Mouse (Mus musculus): ENCODE results near the gene Fam129b. TPM values are rescaled to one million over a fixed set of nuclear protein-coding genes. Genes with fewer than 3 reads are reported as not detected.
A peak's percentile ranks its signal among the peaks of the same experiment; 100 is the strongest.

The Fam129b gene
- polyA plus RNA-seq, 1 experiment from 2014 or later, result 47.9 TPM

GRCm38 (mm10) chr2:32966689-32967631 is 91.0 kb downstream of the Fam129b start:
- Histone ChIP-seq H3K27me3 (ENCODE audit: low read depth, poor library complexity, severe bottlenecking) (no peaks in the 10 kb centered on the region), H3K9me3 (replicated peaks) (no peaks in the 10 kb centered on the region), H3K36me3 (peaks cover 31% of the 10 kb centered on the region), H3K4me1 (peaks cover 51% of the 10 kb centered on the region), H3K27ac (peak overlapping the region; percentile 92), H3K4me3 (peak overlapping the region; percentile 68)
- under 1% methylated on average over 55 of the region's 55 CpGs for WGBS
- DNase-seq (ENCODE audit: low spot score), result peak; percentile 86

GRCm38 (mm10) chr2:32968024-32968614 is 92.2 kb downstream of the Fam129b start:
- Histone ChIP-seq H3K27me3 (ENCODE audit: low read depth, poor library complexity, severe bottlenecking) (no peaks in the 10 kb centered on the region), H3K4me1 (peaks cover 45% of the 10 kb centered on the region), H3K9me3 (replicated peaks) (no peaks in the 10 kb centered on the region), H3K36me3 (peaks cover 27% of the 10 kb centered on the region), H3K27ac (peak overlapping the region; percentile 92; the same call in 1 of the 2 replicates), H3K4me3 (peak overlapping the region; percentile 68)
- no peak for DNase-seq (ENCODE audit: low spot score)
- WGBS, result 83% methylated on average over 9 of the region's 9 CpGs

GRCm38 (mm10) chr2:32969326-32969725 is 93.4 kb downstream of the Fam129b start:
- Histone ChIP-seq H3K4me1 (peaks cover 32% of the 10 kb centered on the region), H3K36me3 (peaks cover 27% of the 10 kb centered on the region), H3K9me3 (replicated peaks) (no peaks in the 10 kb centered on the region), H3K27ac (no peak overlapping the region), H3K4me3 (no peak overlapping the region), H3K27me3 (ENCODE audit: low read depth, poor library complexity, severe bottlenecking) (no peaks in the 10 kb centered on the region)
- WGBS, result 94% methylated on average over 8 of the region's 8 CpGs
- no peak for DNase-seq (ENCODE audit: low spot score)

- H3K36me3 ChIP-seq, result peaks cover 38% of the 10 kb centered on the region
- peaks cover 18% of the 10 kb centered on the region for H3K4me1 ChIP-seq
- H3K27me3 ChIP-seq (ENCODE audit: low read depth, poor library complexity, severe bottlenecking), result no peaks in the 10 kb centered on the region
- no peaks in the 10 kb centered on the region for H3K9me3 ChIP-seq (replicated peaks)
- no peak for DNase-seq (ENCODE audit: low spot score)
- H3K27ac ChIP-seq, result no peak overlapping the region
- WGBS, result 50% methylated on average over 9 of the region's 9 CpGs
- no peak overlapping the region for H3K4me3 ChIP-seq
These were observed 95.3 kb downstream of the Fam129b start for GRCm38 (mm10) chr2:32971235-32971634.

GRCm38 (mm10) chr2:32974216-32974615 is 98.3 kb downstream of the Fam129b start:
- H3K4me1 ChIP-seq, result no peaks in the 10 kb centered on the region
- H3K27me3 ChIP-seq (ENCODE audit: low read depth, poor library complexity, severe bottlenecking), result no peaks in the 10 kb centered on the region
- no peaks in the 10 kb centered on the region for H3K9me3 ChIP-seq (replicated peaks)
- no peak overlapping the region for H3K27ac ChIP-seq
- WGBS, result 89% methylated on average over 8 of the region's 8 CpGs
- H3K36me3 ChIP-seq, result peaks cover 41% of the 10 kb centered on the region
- no peak overlapping the region for H3K4me3 ChIP-seq
- DNase-seq (ENCODE audit: low spot score), result no peak

Other genes starting within 250 kb of the Fam129b start
- gene Eng, start 229.5 kb upstream of the Fam129b start, polyA plus RNA-seq (2016; fragmentation: Nextera tagmentation; extraction: Ambion mirVana), result 27.9 and 28.5 TPM in 2 replicates
- 31.6 and 35.4 TPM in 2 replicates for gene Fpgs, start 172.0 kb upstream of the Fam129b start, polyA plus RNA-seq (2016; fragmentation: Nextera tagmentation; extraction: Ambion mirVana)
- gene Cdk9, start 163.0 kb upstream of the Fam129b start, polyA plus RNA-seq (2016; fragmentation: Nextera tagmentation; extraction: Ambion mirVana), result 156 and 160 TPM in 2 replicates
- 16.2 and 20.9 TPM in 2 replicates for gene Sh2d3c, start 155.1 kb upstream of the Fam129b start, polyA plus RNA-seq (2016; fragmentation: Nextera tagmentation; extraction: Ambion mirVana)
- gene 6330409D20Rik, start 135.1 kb upstream of the Fam129b start, polyA plus RNA-seq (2016; fragmentation: Nextera tagmentation; extraction: Ambion mirVana), result 0.14 TPM in 1 of 2 replicates, not detected in the other
- gene Tor2a, start 118.9 kb upstream of the Fam129b start, polyA plus RNA-seq (2016; fragmentation: Nextera tagmentation; extraction: Ambion mirVana), result 52.9 and 61.1 TPM in 2 replicates
- 0.23 and 0.38 TPM in 2 replicates for gene Ttc16, start 100.5 kb upstream of the Fam129b start, polyA plus RNA-seq (2016; fragmentation: Nextera tagmentation; extraction: Ambion mirVana)
- 5.3 and 5.6 TPM in 2 replicates for gene Ptrh1, start 100.3 kb upstream of the Fam129b start, polyA plus RNA-seq (2016; fragmentation: Nextera tagmentation; extraction: Ambion mirVana)
- gene Cfap157, start 91.7 kb upstream of the Fam129b start, polyA plus RNA-seq (2016; fragmentation: Nextera tagmentation; extraction: Ambion mirVana), result 0.26 and 1.3 TPM in 2 replicates
- gene Stxbp1, start 28.9 kb upstream of the Fam129b start, polyA plus RNA-seq (2016; fragmentation: Nextera tagmentation; extraction: Ambion mirVana), result 10.9 and 12.9 TPM in 2 replicates
- gene Rpl12, start 85.4 kb downstream of the Fam129b start, polyA plus RNA-seq (2016; fragmentation: Nextera tagmentation; extraction: Ambion mirVana), result 194 and 232 TPM in 2 replicates
- gene Lrsam1, start 85.5 kb downstream of the Fam129b start, polyA plus RNA-seq (2016; fragmentation: Nextera tagmentation; extraction: Ambion mirVana), result 5.3 and 7.5 TPM in 2 replicates
- 16.5 and 22.3 TPM in 2 replicates for gene Slc2a8, start 106.0 kb downstream of the Fam129b start, polyA plus RNA-seq (2016; fragmentation: Nextera tagmentation; extraction: Ambion mirVana)